Mouse (Mus musculus): ENCODE measurements around the gene Dgkh. TPM values are rescaled to one million over a fixed set of nuclear protein-coding genes. Genes with fewer than 3 reads are reported as not detected.

Gene Dgkh
- total RNA-seq, 2 experiments from 2014 or later: 1.1 to 1.7 TPM

Other genes starting within 250 kb of the Dgkh start
- gene Akap11, start 196.0 kb downstream of the Dgkh start, total RNA-seq (2015): 40.7 and 40.8 TPM in 2 replicates
- gene Akap11, start 196.0 kb downstream of the Dgkh start, total RNA-seq (2017): 37.4 and 48.8 TPM in 2 replicates
- gene Vwa8, start 116.3 kb upstream of the Dgkh start, total RNA-seq (2015): 22.6 and 22.8 TPM in 2 replicates
- 21.8 and 26.6 TPM in 2 replicates for gene Vwa8, start 116.3 kb upstream of the Dgkh start, total RNA-seq (2017)

Measured in megakaryocyte progenitor cell, adult 5-6 weeks (primary cell).